Mouse (Mus musculus): ENCODE measurements around the gene Rnf135.

DNA sequence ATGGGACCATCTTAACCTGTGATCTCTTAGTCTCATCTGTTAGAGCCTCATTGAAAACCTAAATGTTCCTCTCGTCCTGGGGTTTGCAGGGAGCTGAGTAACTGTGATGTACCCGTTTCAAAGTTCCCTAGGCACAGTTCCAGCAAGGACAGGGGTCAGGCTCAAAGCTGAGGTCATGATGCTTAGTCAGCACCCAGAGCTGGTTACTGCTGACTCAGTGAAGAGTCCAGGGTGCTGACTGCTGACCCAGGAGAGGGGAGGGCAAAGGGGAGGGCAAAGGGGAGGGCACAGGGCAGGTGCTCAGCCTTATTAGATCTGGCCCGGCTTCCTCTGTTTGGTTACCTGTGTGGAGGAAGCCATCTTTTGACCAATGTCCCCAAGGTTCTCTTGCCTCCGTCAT, 11.8 kb upstream of the Rnf135 start:
- TF ChIP-seq ZNF384 (IDR thresholded peaks at IDR 0.05; ENCODE audit: low read depth, low read length) (no peak), ELF1 (IDR thresholded peaks at IDR 0.05; ENCODE audit: low read depth, low read length) (no peak), CHD1 (IDR thresholded peaks at IDR 0.05; ENCODE audit: low read depth, low read length) (no peak)

Measured in CH12.LX (cell line).